Mouse (Mus musculus) CD4-positive helper T cell, adult 2 months (primary cell): Measurements from ENCODE around the gene Zbtb16.

Experiments used
- DNase-seq: peaks from one replicate; pipeline ENCODE4 v3.0.0-alpha.2; 2012; ENCODE audit warnings: low read depth, missing footprints, low spot score

Gene Zbtb16

DNA sequence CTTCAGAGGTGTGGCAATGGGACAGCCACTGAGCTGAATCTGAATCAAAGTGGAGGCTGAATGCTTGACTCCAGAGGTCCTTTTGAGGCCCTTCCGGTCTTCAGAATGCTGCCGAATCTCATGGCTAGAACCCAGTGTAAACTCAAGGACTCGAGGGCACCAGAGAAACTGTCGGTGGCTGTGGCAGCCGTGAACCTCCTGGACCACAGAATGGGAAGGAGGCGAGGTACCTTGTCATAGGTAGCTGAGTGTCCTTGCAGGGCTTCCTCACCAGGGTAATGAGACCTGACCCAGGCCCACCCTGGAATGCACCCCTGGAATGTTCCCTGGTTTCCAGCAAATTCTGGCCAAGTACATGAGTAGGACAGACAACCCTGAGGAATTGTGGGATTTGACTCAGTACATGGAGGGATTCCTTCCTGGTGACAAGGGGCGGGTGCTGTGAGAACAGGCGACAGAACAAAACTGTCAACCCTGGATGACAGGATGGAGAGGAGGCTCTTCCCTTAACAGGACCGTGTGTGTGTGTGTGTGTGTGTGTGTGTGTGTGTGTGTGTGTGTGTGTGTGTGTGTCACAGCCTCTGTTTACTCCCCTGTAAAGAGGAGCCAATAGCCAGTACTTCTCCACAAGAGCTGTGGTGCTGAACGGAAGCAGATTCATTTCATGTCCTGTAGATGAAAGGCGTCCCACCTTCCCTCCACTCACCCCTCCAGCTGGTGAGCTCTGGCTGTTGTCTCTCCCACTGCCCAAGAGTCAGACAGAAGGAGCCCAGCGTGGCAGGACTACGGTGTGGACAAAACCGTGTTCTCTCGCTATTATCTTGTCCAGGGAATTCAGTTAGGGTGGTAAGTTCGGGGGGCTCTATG, 189.0 kb downstream of the Zbtb16 start:
- no peak for DNase-seq

DNA sequence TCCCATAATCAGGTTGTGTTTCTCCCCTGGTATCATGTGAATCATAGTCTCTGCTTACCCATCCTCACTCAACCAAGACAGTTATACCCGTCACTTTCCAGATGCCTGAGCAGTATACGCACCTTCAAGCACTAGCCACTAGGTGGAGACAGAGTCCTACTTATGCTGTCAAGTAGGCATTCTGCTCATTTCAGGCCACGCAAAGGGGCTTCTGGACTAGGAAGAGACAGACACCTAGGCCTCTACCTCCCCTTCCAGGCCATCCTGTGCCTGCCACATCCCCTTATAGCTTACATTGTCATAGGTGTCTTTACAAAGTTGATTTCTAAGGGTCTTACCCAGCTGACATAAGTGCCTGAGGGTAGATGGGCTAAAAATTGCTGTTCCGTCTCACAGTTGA, 189.8 kb downstream of the Zbtb16 start:
- DNase-seq: peak; percentile 55

DNA sequence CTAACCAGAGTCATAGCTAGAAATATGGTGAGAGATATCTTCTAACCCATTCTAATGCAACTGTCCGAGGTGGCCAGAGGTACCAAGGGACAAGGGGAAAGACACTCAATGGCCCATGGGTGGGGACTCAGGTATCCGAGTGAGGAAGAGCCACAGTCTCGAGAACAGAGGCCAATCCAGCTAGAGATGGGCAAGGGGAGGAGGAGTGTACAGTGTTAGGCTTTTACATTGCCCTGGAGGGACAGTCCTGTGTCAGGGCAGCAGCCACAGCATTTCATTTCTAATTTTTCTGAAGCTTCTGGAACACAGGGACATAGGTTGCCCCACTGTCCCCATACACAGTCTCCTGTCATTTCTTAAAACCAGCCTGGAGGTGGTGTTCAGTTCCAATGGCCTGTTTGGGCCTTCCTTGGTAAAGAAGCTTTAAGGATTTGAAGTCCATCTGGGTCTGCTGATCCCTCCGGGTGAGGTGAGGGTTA, 190.3 kb downstream of the Zbtb16 start:
- DNase-seq: no peak

DNA sequence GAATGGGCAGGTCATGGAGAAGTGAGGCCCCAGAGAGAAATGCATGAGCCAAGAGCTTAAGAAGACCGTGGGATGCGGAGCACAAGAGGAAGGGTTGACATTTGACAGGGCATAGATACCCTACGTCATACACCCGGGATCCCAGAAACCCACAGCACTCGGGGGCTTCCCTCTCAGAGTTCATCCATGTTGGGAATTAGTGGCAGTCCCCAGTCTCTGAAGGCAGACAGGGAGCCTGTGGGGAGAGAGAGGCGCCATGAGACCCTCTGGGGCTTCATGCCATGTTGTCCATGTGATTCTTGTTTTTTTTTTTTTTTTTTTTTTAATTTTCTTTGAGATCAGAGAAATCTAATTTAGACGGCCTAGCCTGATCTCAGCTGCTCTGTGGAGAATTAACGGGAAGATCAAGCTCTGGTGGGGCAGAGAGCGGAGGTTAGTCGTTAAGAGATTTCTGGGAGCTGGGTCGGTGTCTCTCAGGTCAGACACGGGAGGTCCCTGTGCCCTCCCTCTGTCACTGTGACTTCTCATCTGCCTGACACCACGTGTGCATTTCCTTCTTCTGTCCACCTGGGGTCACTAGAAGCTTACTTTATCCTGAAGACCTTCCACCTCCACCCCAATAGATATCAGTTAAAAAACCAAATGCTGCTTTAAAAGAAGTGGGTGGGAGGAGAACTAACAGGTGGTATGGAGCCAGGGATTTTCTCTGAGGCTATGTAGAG, 190.9 kb downstream of the Zbtb16 start:
- peak; percentile 26 for DNase-seq

- no peak for DNase-seq
Measured at GRCm38 (mm10) chr9:48644376-48644775, 191.6 kb downstream of the Zbtb16 start.

DNA sequence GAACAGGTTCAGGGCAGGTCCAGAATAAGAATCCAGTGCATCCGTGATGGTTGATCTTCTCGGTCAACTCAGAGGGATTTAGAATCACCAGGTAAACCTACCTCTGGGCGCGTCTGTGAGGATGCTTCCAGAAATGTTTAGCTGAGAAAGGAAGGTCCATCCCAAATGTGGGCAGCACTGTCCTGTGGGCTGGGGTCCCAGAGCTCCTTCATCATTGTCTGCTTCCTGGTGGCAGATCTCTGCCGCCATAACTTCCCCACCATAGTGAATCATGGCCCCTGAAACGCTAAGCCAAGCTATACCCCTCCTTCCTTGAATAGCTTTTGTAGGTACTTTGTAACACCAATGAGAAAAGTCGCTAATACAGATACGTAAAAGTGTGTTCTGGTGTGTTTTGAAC, 194.4 kb downstream of the Zbtb16 start:
- DNase-seq: no peak

DNA sequence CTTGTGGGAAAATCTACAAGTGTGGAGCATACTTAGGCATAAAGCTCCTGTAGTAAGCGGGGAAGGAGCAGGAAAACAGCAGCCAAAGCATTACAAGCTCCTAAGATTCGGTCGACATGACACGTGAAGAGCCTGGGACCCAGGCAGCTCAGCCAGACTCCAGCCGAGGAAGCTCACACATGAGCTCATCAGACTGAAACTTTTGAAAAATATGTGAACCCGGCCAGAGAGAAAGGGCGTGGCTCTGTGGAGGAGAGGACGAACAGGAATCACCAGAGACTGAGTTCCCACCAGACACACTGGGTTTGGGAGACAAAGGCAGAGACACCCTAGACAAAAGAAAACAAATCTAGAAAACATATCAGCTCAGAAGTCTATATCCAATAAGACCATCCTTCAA, 195.1 kb downstream of the Zbtb16 start:
- DNase-seq: no peak

DNA sequence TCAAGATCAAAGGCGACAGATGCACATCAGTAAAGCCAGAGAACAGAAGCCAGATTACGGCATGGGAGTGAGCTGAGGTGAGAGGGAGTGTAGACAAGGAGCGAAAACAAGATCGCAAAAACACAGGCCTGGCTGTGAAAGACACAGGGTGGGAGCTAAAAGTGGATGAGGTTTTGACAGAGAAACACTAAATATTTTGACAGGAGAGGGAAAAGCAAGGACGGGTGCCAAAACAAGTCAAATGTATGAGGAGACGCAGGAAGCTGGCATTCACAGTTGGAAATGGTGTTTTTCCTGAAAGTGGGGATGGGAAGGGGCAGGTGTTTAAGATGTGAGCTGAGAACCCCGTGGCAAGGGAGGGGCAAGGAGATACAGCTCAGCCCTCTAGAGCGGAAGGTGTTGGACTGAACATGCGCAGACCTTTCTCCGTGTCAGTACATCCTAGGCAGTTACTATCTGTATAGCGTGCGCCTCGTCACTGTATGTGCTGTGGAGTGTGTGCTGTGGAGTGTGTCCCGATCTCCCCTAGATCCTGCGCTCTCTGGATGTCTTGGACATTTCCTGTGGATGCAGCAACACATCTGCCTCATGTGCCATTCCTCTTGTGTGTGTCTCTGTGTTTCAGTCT, 197.7 kb downstream of the Zbtb16 start:
- DNase-seq: no peak

- no peak for DNase-seq
Measured at GRCm38 (mm10) chr9:48637161-48637560, 198.9 kb downstream of the Zbtb16 start.

DNA sequence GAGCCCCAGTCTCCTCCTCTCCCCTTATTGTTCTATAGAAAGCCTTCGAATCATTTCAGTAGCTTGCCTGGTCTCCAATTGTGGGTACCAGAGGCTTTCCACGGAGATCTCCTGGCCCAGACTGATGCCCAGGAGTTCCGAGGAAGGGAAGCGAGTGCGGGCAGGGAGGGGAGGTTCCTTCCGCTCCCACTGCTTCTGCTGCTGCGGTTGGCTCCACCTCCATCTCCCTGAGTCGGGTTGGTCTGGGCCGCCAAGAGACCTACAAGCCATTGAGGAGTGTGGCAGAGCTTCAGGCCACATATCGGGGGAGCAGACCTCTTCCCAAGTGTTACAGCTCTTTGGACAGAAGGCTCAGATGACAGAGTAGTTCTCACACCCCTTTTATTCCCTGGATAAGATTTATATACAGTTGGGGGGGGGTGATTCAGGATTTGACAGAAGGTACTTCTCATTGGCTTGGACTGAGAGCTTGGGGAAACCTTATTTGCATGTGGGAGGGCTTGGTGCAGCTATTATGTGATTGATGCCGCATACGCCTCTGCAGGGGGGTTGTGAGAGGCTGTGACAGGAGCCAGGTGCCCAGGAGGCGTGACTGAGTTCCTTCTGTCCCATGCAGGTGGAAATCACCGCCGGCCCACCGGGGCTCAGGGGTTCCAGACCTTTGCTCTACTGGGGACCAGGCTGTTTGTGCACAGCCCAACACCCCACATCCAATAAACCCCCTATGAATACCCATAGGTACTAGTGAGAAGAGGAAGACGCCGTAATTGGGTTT, 200.3 kb downstream of the Zbtb16 start:
- no peak for DNase-seq

DNA sequence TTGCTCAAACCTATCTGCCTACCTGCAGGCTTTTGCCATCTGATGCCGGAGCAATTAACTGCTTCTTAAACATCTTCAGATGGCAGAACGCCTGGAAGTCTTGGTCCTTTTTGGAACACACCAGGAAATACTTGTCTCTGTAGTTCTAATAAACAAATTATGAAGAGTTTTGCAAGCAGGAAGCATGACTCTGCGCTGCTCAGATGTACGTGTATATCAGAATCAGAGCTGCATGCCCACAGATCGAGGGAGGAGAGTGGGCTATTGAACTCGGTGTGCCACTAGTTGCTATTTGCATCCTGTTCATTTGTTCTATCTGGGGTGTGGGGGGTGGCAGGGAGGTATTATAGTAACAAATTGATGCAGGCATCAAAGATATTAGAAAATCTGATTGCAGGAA, 202.9 kb downstream of the Zbtb16 start:
- no peak for DNase-seq

GRCm38 (mm10) chr9:48619268-48619667, 216.8 kb downstream of the Zbtb16 start:
- no peak for DNase-seq

DNA sequence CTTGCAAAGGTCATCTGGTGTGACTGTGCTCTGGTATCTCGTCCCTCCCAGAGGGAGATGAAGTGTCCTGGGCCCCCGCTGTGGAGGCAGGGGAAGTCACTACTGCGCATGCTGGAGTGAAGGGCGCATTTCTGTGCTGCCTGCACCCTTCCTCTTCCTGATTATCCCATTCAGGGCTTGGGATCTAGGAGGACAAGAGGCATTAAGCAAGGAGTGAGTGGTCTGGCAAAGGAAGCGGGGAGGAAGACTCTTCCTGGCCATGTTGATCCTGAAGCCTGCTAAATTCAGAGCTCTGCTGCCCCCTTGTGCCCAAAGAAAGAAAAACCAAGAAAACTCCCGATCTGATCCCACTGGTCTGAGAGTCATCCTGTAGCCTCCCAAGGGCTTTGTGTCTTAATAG, 217.4 kb downstream of the Zbtb16 start:
- DNase-seq: peak; percentile 48

- DNase-seq: no peak
Measured at GRCm38 (mm10) chr9:48618111-48618510, 217.9 kb downstream of the Zbtb16 start.

DNA sequence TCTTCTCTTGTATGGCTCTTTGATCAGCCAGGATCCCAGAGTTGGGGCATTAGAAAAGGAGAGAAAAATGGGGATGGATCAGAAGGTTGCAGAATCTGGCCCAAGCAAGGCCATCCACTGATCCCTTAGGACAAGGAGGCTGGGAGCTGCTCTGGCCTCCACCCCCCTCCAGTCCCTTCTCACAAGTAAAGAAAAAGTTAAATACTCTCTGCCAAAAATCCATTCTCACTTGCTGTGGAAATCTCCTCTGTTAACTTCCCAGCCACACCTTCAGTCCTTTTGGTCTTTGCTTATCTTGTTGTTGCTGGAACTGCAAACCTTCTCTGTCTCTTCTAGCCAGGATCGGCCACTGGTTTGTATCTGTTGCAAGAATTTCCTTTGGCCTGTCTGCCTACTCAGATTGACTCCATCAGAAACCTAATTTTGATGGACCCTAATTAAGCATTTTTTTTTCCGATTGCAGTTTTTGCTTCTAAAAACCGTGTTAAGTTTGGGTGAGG, 218.5 kb downstream of the Zbtb16 start:
- DNase-seq: no peak

DNA sequence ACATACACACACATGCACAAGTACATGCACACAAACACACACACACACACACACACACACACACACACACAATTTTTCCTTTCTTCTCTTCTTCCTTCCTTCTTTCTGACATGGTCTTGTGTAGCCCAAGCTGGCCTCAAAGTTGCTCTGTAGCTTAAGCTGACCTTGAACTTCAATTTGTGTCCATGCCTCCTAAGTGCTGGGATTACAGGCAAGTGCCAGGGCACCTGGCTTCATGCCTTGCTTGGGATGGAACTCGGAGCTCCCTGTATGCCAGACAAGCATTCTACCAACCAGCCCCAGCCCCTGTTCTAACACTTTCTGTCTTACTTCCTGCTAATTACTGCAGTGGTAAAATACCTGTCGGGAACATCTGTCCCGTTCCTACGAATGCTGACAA, 222.8 kb downstream of the Zbtb16 start:
- no peak for DNase-seq

DNA sequence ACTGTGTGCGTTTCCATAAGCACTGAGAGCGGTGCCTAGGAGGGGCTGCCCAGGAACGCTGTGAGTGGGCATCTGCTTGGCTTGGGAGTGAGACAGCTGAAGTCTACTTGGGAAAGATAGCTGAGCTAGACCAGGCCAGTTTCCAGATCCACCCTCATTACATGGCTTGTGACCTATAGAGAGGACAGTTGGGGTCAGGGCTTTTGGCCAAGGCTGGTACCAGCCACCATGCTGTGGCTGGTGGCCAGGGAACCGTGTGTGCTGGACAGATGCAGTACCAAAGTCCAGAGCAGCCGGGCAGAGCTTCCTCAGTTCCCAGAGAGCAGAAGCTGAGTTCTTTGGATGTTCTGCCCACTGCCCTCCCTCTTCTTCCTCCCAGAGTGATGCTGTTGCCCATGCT, 223.5 kb downstream of the Zbtb16 start:
- no peak for DNase-seq

DNA sequence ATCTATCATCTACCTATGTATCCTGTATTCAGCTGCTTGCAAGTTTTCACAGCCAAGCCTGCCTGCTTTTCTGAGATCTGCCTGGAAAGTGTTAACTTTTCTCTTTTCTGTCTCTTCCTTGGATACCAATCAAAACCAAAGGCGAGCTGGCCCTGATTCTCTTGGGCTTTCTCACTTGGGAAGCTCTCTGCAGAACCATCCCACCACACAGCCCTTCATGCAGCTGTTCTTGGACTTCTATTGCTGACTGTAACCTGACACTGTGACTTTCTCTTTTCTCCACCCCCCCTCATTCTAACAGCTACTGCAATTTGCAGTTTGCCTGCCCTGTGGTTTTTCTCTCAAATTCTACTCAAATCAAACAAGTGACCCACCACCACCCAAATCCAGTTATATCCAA, 225.0 kb downstream of the Zbtb16 start:
- no peak for DNase-seq

DNA sequence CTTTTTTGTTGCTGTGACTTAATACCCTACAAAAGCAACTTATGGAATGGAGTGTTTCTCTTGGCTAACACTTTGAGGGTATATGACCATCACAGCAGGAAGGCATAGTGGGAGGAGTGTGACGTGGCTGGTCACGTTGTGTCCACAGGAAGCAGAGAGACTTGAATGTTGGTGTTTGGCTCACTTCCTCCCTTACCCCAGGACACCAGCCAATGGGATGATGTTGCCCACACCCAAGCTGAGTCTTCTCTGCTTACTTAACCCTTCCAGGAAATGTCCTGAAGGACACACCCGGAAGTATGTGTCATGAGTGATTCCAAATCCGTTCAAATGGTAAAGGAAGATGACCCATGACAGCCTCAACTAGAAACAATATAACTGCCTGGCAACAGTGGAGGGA, 226.3 kb downstream of the Zbtb16 start:
- no peak for DNase-seq

DNA sequence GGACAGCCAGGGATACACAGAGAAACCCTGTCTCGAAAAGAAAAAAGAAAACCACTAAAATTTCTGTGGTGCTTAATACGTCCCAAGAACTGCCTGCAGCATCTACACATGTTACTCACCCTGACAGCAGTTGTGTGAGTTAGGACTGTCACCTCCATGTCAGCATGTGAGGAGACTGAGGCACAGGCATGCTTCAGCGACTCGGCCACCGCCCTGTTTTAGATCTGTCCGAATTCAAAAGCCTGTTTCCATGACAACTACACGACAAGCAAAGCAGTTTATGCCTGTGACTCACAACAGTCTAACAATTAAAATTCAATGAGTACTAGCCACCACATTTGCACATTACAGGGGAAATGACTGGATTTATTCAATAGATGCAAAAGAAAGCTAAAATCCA, 228.6 kb downstream of the Zbtb16 start:
- DNase-seq: no peak

DNA sequence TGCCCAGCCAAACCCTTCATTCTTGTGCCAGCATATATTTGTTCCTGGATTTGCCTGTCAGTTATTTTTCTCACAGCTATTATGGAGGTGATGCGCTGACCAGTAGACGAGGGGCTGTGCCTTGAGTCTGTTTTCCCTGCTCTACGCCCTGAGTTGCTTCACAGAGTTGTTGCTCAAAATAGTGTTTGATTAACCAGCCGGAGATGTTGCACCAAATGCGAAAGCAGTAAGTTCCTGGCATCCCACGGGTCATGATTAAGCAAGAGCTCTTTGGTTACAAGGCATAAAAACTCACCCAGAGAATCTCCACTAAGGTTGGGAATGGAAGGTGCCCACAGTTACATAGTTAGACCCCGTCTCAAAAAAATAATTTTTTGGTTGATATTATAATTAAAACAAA, 229.9 kb downstream of the Zbtb16 start:
- DNase-seq: no peak

- DNase-seq: no peak
Measured at GRCm38 (mm10) chr9:48605697-48606096, 230.3 kb downstream of the Zbtb16 start.
